Mouse (Mus musculus) mammary gland, adult 2 months (tissue): ENCODE data around the gene Mob1a. TPM values are rescaled to one million over a fixed set of nuclear protein-coding genes. Genes with fewer than 3 reads are reported as not detected.

Source experiments
- polyA plus RNA-seq: library from polyadenylated mRNA; depleted of rRNA; stranded (reverse); fragments of >200 nt; gene quantifications from 2 replicates; pipeline ENCODE4 v1.2.3, GENCODE M21; 2012; ENCODE audit warnings: low replicate concordance; rRNA removed

The Mob1a gene
- polyA plus RNA-seq = 31.8 and 47.6 TPM in 2 replicates

GRCm38 (mm10) chr6:83325525-83326393, at the start of gene Mob1a, which contains the start of gene Mthfd2:
Mob1a (plus strand) TSS chr6:83326016.
Mthfd2 (minus strand) TSS chr6:83325908.

GRCm38 (mm10) chr6:83348873-83349272, 23.1 kb downstream of the Mob1a start, which contains the start of gene Bola3:
Bola3 (plus strand) TSS chr6:83349147.

Other genes starting within 250 kb of the Mob1a start
- gene Pcgf1, start 248.1 kb upstream of the Mob1a start, polyA plus RNA-seq = 13.3 and 20.8 TPM in 2 replicates
- gene Lbx2, start 239.6 kb upstream of the Mob1a start, polyA plus RNA-seq = 2.1 and 2.8 TPM in 2 replicates
- gene Ccdc142, start 224.4 kb upstream of the Mob1a start, polyA plus RNA-seq = 7.9 and 17.1 TPM in 2 replicates
- 4.1 and 5.1 TPM in 2 replicates for gene Gm42688, start 224.4 kb upstream of the Mob1a start, polyA plus RNA-seq
- 53.5 and 79.1 TPM in 2 replicates for gene Mrpl53, start 217.0 kb upstream of the Mob1a start, polyA plus RNA-seq
- 55.4 and 72.6 TPM in 2 replicates for gene Mogs, start 210.5 kb upstream of the Mob1a start, polyA plus RNA-seq
- gene Wbp1, start 204.5 kb upstream of the Mob1a start, polyA plus RNA-seq = 188 and 203 TPM in 2 replicates
- 15.1 and 82.3 TPM in 2 replicates for gene Ino80b, start 200.6 kb upstream of the Mob1a start, polyA plus RNA-seq
- 67.9 and 77.1 TPM in 2 replicates for gene Rtkn, start 190.6 kb upstream of the Mob1a start, polyA plus RNA-seq
- 2.2 and 2.8 TPM in 2 replicates for gene Wdr54, start 169.6 kb upstream of the Mob1a start, polyA plus RNA-seq
- gene 1700003E16Rik, start 169.6 kb upstream of the Mob1a start, polyA plus RNA-seq = 0.06 and 0.10 TPM in 2 replicates
- 128 and 171 TPM in 2 replicates for gene Dctn1, start 160.1 kb upstream of the Mob1a start, polyA plus RNA-seq
- gene Slc4a5, start 106.2 kb upstream of the Mob1a start, polyA plus RNA-seq = 0.10 and 0.26 TPM in 2 replicates
- gene Mthfd2, start 108 bp upstream of the Mob1a start, polyA plus RNA-seq = 4.0 and 4.8 TPM in 2 replicates
- gene Bola3, start 23.1 kb downstream of the Mob1a start, polyA plus RNA-seq = 10.8 and 32.7 TPM in 2 replicates
- gene Tet3, start 133.1 kb downstream of the Mob1a start, polyA plus RNA-seq = 10.4 and 18.2 TPM in 2 replicates
- gene Dguok, start 181.0 kb downstream of the Mob1a start, polyA plus RNA-seq = 58.5 and 69.4 TPM in 2 replicates
- 17.1 and 21.6 TPM in 2 replicates for gene Actg2, start 210.2 kb downstream of the Mob1a start, polyA plus RNA-seq
- 10.1 and 18.0 TPM in 2 replicates for gene Stambp, start 246.7 kb downstream of the Mob1a start, polyA plus RNA-seq